Mouse (Mus musculus): ENCODE results near the gene Slc6a14.

Slc6a14 gene

DNA sequence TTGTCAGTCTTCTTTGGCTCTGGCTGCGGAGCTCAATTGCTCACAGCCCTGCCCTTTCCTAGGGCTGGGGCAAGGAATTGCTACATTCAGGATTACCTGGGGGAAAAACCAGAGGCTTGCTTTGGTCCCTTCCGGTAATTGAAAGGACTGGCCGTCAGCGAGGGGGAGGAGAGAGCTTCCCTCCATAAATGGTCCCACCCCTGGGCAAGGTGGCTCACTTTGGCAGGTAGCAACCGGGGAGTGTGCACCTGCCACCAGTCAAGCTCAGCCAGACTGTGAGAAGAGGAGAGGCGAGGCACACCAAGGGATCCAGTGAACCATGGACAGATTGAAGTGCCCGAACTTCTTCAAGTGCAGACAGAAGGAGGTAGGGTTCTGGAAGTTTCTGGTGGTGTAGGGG is at the start of gene Slc6a14:
Gene Slc6a14 (plus strand): TSS at position 68 of the 400 bp plus-strand sequence.
- in situ Hi-C loops (cut with MboI, MseI) = no loop called here

DNA sequence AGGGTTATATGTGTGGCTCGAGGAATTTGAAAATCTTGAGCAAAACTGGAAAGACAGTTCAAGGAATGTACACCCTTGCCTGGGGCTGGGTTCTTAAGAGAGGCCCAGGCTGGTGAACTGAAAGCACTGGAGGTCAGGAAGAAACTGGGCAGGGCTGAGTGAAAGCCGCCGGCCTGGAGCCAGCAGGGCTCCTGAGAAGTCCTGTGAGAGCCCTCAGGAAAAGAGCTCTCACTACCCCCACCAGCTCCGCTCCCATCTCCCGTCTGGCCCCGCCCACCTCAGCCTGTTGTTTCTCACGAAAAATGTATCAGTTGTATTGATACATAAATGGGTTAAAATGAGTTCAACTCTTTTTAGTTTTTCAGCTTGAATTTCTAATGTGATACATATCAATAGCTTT is 43.8 kb upstream of the Slc6a14 start:
- in situ Hi-C loops (cut with MboI, MseI) = no loop called here

DNA sequence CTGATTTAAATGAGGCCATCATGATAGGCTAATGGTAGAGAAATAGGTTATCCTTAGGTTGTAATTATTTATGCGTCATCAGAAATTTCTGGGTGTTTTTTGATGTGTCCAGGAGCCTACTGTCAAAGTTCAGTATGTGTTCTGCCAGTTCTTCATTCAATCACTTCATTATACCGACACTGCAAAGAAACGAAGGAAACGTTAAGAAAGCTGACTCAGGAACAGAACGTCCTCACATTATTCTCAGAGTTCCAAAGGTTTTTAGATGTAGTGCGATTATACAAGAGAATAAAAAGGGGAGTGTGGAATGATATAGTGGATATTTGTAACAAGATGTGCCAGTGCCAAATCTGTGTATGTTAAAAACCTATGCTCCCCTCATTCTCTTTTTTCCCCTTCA is 19.5 kb upstream of the Slc6a14 start:
- in situ Hi-C loops (cut with MboI, MseI) = no loop called here

DNA sequence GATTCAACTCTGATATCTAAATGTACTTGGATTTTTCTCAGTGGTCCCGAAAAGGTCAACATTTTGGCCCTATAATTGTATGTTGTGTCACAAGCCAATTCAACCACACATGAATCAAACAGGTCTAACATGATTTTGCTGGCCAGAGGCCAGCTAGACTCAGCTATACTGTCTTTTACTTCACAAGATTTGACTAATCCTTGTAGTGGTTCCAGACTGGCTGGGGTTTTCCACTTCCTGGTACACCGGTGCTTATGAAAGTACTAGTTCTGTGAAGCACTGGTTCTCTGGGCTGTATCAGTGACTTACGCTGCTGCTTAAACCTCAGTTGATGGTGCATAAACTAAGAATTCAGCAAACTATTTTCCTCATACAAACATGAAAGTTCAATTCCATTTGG is 19.0 kb upstream of the Slc6a14 start:
- in situ Hi-C loops (cut with MboI, MseI) = no loop called here

DNA sequence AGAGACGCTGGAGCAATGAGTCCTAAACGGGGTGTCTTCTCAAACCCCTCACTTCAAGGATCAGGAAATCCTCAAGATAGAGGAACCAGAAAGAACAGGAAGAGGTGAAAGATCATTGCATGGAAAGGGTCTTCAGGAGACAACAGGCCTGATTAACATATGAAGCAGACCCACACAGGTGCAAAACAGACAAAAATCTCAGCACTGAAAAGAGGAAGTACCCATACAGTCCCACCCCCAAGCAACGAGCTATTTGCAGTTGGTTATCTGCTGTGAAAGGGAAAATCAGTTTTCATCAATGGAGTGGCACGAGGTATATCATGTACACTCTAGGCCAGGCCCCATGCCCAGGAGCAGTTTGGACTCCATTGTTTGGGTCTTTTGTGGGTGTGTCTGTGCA is 13.1 kb upstream of the Slc6a14 start:
- in situ Hi-C loops (cut with MboI, MseI) = no loop called here

DNA sequence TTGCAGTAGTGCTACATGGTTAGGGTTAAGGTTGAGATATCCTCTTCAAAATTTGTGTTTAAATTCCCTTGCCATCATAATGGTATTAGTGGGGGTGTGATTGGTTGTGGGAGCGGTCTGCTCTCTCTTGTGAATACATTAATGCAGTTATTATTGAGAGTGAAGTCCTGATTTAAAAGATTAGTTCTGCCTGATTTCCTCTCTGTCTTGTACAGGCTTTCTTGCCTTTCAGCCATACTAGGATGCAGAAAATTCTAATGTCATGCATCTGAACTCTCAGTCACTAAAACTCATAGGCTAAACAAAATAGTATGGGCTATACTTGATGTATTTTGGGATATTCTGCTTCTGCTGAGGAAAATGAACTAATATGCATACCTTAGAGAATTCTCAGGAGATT is 10.2 kb upstream of the Slc6a14 start:
- in situ Hi-C loops (cut with MboI, MseI) = no loop called here

DNA sequence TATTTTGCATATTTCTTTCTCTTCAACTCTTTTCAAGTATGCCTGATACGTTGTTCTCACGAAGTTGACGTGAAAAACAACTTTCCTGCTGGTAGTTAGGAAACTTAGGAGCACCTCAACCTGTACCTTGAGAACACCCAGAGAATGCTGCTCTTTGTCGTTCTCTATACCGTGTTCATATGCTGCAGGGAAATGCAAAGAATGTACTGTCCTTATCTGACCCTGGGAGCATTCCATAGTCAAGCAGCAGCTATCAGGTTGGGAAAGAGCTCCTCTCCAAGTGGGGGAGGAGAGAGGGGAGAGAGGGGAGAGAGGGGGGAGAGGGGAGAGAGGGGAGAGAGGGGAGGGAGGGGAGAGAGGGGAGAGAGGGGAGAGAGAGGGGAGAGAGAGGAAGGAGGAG is 597 bp downstream of the Slc6a14 start:
- in situ Hi-C loops (cut with MboI, MseI) = no loop called here

DNA sequence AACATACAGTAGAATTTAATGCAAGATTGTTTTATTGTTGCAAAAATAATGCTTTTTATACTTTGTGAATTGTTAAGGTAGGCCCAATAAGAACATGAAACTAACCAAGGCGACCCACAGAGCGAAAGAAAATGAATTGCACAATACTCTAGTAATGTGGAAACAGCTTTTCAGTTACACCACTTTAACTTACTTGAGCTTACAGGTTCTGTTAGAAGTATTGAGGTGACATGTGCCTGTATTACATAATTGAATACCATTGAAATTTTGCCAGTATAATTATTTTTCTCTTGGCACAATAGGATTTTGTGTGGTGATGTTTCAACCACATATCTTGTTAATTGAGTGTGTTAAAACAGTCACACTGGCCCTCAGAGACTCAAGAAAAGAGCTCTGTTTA is 2.2 kb downstream of the Slc6a14 start:
- in situ Hi-C loops (cut with MboI, MseI) = no loop called here

DNA sequence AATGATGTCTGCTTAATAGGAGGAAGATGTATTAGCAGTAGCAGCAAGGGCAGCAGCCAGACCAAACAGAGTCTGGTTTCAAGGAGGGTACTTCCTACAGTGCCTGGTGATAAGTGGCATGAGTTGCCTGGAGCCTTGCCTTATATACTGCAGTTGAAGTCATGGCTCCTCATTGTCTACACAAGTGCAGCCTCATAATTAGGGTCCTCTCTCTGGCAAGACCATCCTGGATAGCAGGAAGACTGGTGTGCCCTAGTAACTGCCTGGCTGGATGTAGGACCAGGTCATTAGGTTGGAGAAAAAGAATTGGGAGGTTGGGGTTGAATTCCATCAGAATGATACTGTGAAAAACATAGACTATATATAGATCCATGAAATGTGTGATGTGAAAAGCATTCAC is 30.3 kb downstream of the Slc6a14 start, which contains the start of gene Gm28269:
Gene Gm28269 (minus strand): TSS at position 101 of the 400 bp plus-strand sequence.
- in situ Hi-C loops (cut with MboI, MseI) = no loop called here
